Comparison of ENCODE assay signal across 8 mouse cellular contexts in the genomic region with DNA sequence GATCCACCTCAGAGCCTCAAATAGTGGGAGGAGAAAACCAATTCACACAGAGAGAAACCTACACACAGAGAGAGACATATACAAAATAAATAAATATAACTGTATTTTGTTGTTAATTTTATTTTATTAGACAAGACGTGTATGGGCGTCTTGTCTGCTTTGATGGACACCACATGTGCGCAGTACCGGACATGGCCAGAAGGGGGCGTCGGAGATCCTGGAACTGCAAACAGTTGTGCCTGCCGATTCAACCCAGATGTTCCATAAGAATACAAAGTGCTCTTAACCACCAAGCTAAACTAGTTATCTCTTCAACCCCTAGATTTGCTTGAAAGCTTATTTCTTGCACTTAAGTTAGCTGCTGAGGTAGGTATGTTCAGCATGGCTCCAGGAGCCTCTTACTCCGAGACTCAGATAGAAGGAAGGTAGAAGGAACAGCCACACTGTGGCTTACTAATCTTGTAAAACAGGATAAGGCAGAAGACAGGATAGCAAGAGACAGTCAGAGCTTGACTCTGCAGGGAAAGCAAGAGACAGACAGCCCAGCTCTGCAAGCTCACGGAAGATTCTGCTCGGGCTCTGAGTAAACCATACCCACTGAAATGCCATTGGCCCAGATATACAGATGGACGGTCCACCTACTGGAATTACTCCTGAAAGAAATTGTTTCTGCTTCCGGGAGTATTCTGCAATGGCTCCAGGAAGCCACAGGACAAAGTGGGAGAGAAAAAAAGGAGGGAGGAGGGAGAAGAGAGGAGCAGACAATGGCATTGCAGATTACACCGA. TPM values are rescaled to one million over a fixed set of nuclear protein-coding genes. Genes with fewer than 3 reads are reported as not detected.
DNase-seq lines count a peak whose midpoint lies in the region; ATAC-seq and TF ChIP-seq lines count a peak whose summit lies in the region.

No protein-coding gene starts in this region.

- no peak for DNase-seq in cerebellum, adult 2 months
- no peak for DNase-seq in cerebellum, adult 9-11 months
- DNase-seq in lung, adult 2 months: peak; percentile 14
- no peak for DNase-seq in lung, postnatal 25 days (ENCODE audit: low spot score)
- peak; percentile 60 for DNase-seq in heart, postnatal 4 days
- DNase-seq in thymus, postnatal 36 days: peak; percentile 64 to 75

- peak; percentile 59 for ATAC-seq in megakaryocyte, adult 5-6 weeks (ENCODE audit: poor library complexity, severe bottlenecking)

- no peak overlapping the region for H3K4me3 ChIP-seq in cerebellum, adult 2 months (replicated peaks; ENCODE audit: insufficient read depth, low read depth, low read length)
- no peak overlapping the region for H3K4me3 ChIP-seq in lung, adult 2 months (replicated peaks; ENCODE audit: extremely low read depth, low read depth, low read length)
- H3K4me3 ChIP-seq in bone marrow macrophage, adult 2 months (ENCODE audit: insufficient read depth, low read length): no peak overlapping the region

- H3K27me3 ChIP-seq in cerebellum, adult 2 months (ENCODE audit: control insufficient read depth, insufficient read depth, low read length): no peaks in the 10 kb centered on the region

- H3K27ac ChIP-seq in cerebellum, adult 2 months (ENCODE audit: insufficient read depth, low read length): no peak overlapping the region
- H3K27ac ChIP-seq in bone marrow macrophage, adult 2 months (ENCODE audit: insufficient read depth, low read depth, low read length): no peak overlapping the region

- no peak for TF ChIP-seq POLR2A in cerebellum, adult 2 months (IDR thresholded peaks at IDR 0.05; ENCODE audit: borderline replicate concordance, insufficient read depth, low read length)
- no peak for TF ChIP-seq POLR2A in lung, adult 2 months (IDR thresholded peaks at IDR 0.05; ENCODE audit: borderline replicate concordance, extremely low read depth, low read depth, low read length)
- TF ChIP-seq POLR2A in bone marrow macrophage, adult 2 months (IDR thresholded peaks at IDR 0.05; ENCODE audit: borderline replicate concordance, low read depth, low read length): no peak

- peaks cover 17% of the 10 kb centered on the region for H3K4me1 ChIP-seq in cerebellum, adult 2 months (ENCODE audit: control insufficient read depth, insufficient read depth, low read length)
- H3K4me1 ChIP-seq in lung, adult 2 months (ENCODE audit: control insufficient read depth, insufficient read depth, low read length): no peaks in the 10 kb centered on the region; the same call in 1 of the 2 replicates
- no peaks in the 10 kb centered on the region for H3K4me1 ChIP-seq in bone marrow macrophage, adult 2 months (ENCODE audit: control insufficient read depth, insufficient read depth, low read length)

- peak; percentile 58 for TF ChIP-seq CTCF in cerebellum, adult 2 months (IDR thresholded peaks at IDR 0.05; ENCODE audit: borderline replicate concordance, insufficient read depth, low read depth, low read length)
- peak; percentile 67 for TF ChIP-seq CTCF in lung, adult 2 months (IDR thresholded peaks at IDR 0.05; ENCODE audit: insufficient read depth, low read length)
- peak; percentile 78 for TF ChIP-seq CTCF in bone marrow macrophage, adult 2 months (IDR thresholded peaks at IDR 0.05; ENCODE audit: low read depth, low read length)

- WGBS in cerebellum, adult 2 months: 54% methylated on average over 13 of the region's 13 CpGs
- 54% methylated on average over 13 of the region's 13 CpGs for WGBS in lung, adult 2 months

RNA-seq across cellular contexts. Expression of a gene that starts 54.9 kb away (rescaled TPM):
- polyA plus RNA-seq in cerebellum, adult 2 months (2012; rRNA removed): 23.1 and 28.2 TPM in 2 replicates
- 4.8 and 8.1 TPM in 2 replicates for polyA plus RNA-seq in lung, adult 2 months (2012; rRNA removed)
- 35.8 and 43.9 TPM in 2 replicates for polyA plus RNA-seq in bone marrow macrophage, adult 2 months (2012; ENCODE audit: insufficient read depth, insufficient read length, missing spikeins)
- total RNA-seq in heart, postnatal 4 days (2021): 10 to 100 TPM; 55.0 to 55.2 TPM
- 43.3 and 49.2 TPM in 2 replicates for total RNA-seq in megakaryocyte, adult 5-6 weeks (2015)
- total RNA-seq in megakaryocyte, adult 5-6 weeks (2017): 51.7 and 66.0 TPM in 2 replicates

RNA-seq across cellular contexts. Expression of a gene that starts 55.2 kb away (rescaled TPM):
- polyA plus RNA-seq in cerebellum, adult 2 months (2012; rRNA removed): 2.5 TPM in 2 replicates
- 0.74 and 1.2 TPM in 2 replicates for polyA plus RNA-seq in lung, adult 2 months (2012; rRNA removed)
- polyA plus RNA-seq in bone marrow macrophage, adult 2 months (2012; ENCODE audit: insufficient read depth, insufficient read length, missing spikeins): 14.0 and 16.1 TPM in 2 replicates
- 10 to 100 TPM; 19.4 to 21.6 TPM for total RNA-seq in heart, postnatal 4 days (2021)
- total RNA-seq in megakaryocyte, adult 5-6 weeks (2015): 26.9 and 35.6 TPM in 2 replicates
- total RNA-seq in megakaryocyte, adult 5-6 weeks (2017): 35.7 and 36.8 TPM in 2 replicates

Comparison
In these comparisons a context has a peak if more than half of its experiments do, and no peak if none do; other contexts are left out.
1. DNase-seq: peak in lung, adult 2 months (single experiment), heart, postnatal 4 days (single experiment) and thymus, postnatal 36 days (2 of 2); none in cerebellum, adult 2 months (0 of 2), cerebellum, adult 9-11 months (single experiment) and lung, postnatal 25 days (single experiment).
2. Peak in every context shown above with its lines, with median percentiles within 50 percentile points of each other: CTCF ChIP-seq.